Mouse (Mus musculus): ENCODE measurements around the gene Olfr1098. TPM values are rescaled to one million over a fixed set of nuclear protein-coding genes. Genes with fewer than 3 reads are reported as not detected.

The Olfr1098 gene
- not detected in 2 replicates for polyA plus RNA-seq (2012)

- no peak for TF ChIP-seq GATA1 (IDR thresholded peaks at IDR 0.05; ENCODE audit: low read length)
Observed at GRCm38 (mm10) chr2:86924445-86924844, at the start of gene Olfr1098. Olfr1098 (minus strand) TSS chr2:86924545.

- TF ChIP-seq GATA1 (IDR thresholded peaks at IDR 0.05; ENCODE audit: low read length) = no peak
Observed at GRCm38 (mm10) chr2:86960593-86960992, 36.2 kb upstream of the Olfr1098 start, which contains the start of gene Olfr1099. Olfr1099 (minus strand) TSS chr2:86960693.

GRCm38 (mm10) chr2:86926557-86926956 lies 2.2 kb upstream of the Olfr1098 start:
- TF ChIP-seq GATA1 (IDR thresholded peaks at IDR 0.05; ENCODE audit: low read length) = no peak

DNA sequence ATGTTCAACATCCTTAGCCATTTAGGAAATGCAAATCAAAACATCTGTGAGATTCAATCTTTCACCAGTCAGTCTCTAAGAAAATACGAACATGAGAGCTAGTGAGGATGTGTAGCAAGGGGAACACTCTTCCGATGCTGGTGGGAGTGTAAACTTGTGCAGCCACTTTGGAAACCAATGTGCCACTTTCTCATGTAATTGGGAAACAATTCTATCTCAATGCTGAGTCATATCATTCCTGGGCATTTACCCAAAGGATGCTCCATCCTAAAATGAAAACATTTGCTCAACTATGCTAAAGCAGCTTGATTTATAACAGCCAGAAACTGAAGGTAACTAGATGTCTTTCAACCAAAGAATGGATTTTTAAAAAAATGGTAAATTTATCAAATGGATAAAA lies 18.7 kb downstream of the Olfr1098 start:
- TF ChIP-seq GATA1 (IDR thresholded peaks at IDR 0.05; ENCODE audit: low read length) = no peak

DNA sequence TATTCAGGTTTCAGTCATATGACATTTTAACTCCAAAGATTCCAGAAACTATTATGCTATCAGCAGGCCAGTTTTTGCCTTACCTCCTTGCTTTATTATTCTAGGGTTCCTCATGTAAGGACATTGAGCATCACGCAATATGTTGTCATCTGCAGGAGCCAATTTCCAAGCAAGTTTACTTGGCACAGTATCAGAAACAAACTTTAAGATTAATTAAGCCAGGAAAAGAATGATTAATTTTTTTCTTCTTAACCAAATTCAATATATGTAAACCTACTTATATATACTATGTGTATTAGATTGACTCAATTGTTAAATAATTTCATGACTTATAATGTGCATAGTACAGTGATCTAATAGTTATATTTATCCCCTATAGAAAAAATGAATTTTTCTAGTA lies 32.2 kb downstream of the Olfr1098 start, which contains the start of gene Olfr1097:
Gene Olfr1097, minus strand, starts transcription at position 101 of the 400 bp plus-strand sequence.
- TF ChIP-seq GATA1 (IDR thresholded peaks at IDR 0.05; ENCODE audit: low read length) = no peak

- TF ChIP-seq GATA1 (IDR thresholded peaks at IDR 0.05; ENCODE audit: low read length) = no peak
Observed at GRCm38 (mm10) chr2:86874702-86875101, 49.6 kb downstream of the Olfr1098 start, which contains the start of gene Gm13723. Gm13723 (minus strand) TSS chr2:86874802.

Other genes with a start within 250 kb of the Olfr1098 start
- not detected in 2 replicates for gene Olfr1086, start 244.5 kb downstream of the Olfr1098 start, polyA plus RNA-seq (2012)
- gene Olfr1087, start 226.2 kb downstream of the Olfr1098 start, polyA plus RNA-seq (2012) = not detected in 2 replicates
- gene Olfr1089, start 190.8 kb downstream of the Olfr1098 start, polyA plus RNA-seq (2012) = not detected in 2 replicates
- gene Olfr1090, start 165.6 kb downstream of the Olfr1098 start, polyA plus RNA-seq (2012) = not detected in 2 replicates
- gene Olfr1093, start 142.1 kb downstream of the Olfr1098 start, polyA plus RNA-seq (2012) = not detected in 2 replicates
- gene Olfr141, start 114.5 kb downstream of the Olfr1098 start, polyA plus RNA-seq (2012) = not detected in 2 replicates
- gene Olfr1094, start 99.9 kb downstream of the Olfr1098 start, polyA plus RNA-seq (2012) = not detected in 2 replicates
- gene Olfr1095, start 72.8 kb downstream of the Olfr1098 start, polyA plus RNA-seq (2012) = not detected in 2 replicates
- gene Gm13723, start 49.7 kb downstream of the Olfr1098 start, polyA plus RNA-seq (2012) = not detected in 2 replicates
- not detected in 2 replicates for gene Olfr1097, start 32.3 kb downstream of the Olfr1098 start, polyA plus RNA-seq (2012)
- not detected in 2 replicates for gene Olfr1099, start 36.1 kb upstream of the Olfr1098 start, polyA plus RNA-seq (2012)
- gene Olfr1100, start 55.4 kb upstream of the Olfr1098 start, polyA plus RNA-seq (2012) = not detected in 2 replicates
- gene Olfr1101, start 66.7 kb upstream of the Olfr1098 start, polyA plus RNA-seq (2012) = not detected in 2 replicates
- gene Olfr1102, start 73.9 kb upstream of the Olfr1098 start, polyA plus RNA-seq (2012) = not detected in 2 replicates
- not detected in 2 replicates for gene Olfr1104, start 102.5 kb upstream of the Olfr1098 start, polyA plus RNA-seq (2012)
- gene Olfr1105, start 112.0 kb upstream of the Olfr1098 start, polyA plus RNA-seq (2012) = not detected in 2 replicates
- not detected in 2 replicates for gene Olfr1106, start 127.7 kb upstream of the Olfr1098 start, polyA plus RNA-seq (2012)
- not detected in 2 replicates for gene Olfr1107, start 151.3 kb upstream of the Olfr1098 start, polyA plus RNA-seq (2012)
- not detected in 2 replicates for gene Olfr1109, start 171.5 kb upstream of the Olfr1098 start, polyA plus RNA-seq (2012)
- gene Olfr259, start 190.0 kb upstream of the Olfr1098 start, polyA plus RNA-seq (2012) = not detected in 2 replicates
- not detected in 2 replicates for gene Olfr1110, start 215.8 kb upstream of the Olfr1098 start, polyA plus RNA-seq (2012)
- gene Olfr1111, start 228.1 kb upstream of the Olfr1098 start, polyA plus RNA-seq (2012) = not detected in 2 replicates

All from G1E-ER4 (cell line).